Mouse (Mus musculus) liver, postnatal 0 days (tissue): ENCODE results near the gene Hspa5. TPM values are rescaled to one million over a fixed set of nuclear protein-coding genes. Genes with fewer than 3 reads are reported as not detected.
A peak's percentile ranks its signal among the peaks of the same experiment; 100 is the strongest.
"Not testable (repeated sequence)": the region's sequence is repeated elsewhere in the genome, so short reads cannot be mapped to it uniquely, and the experiment has no call there.

ENCODE experiments used
- ATAC-seq: fragments of 200-750 bp; cut with Nextera tagmentation; 2 replicates; pipeline ENCODE4 v1.8.0; 2017; ENCODE audit warnings: mild to moderate bottlenecking, moderate library complexity
- DNase-seq: peaks from one replicate; pipeline ENCODE4 v3.0.0-alpha.2; 2016
- H3K27ac ChIP-seq: fragments of 300-500 bp; sonication (generic); 2 replicates; pipeline ENCODE4 v1.5.1; 2014; ENCODE audit warnings: antibody characterized with exemption, moderate library complexity, mild to moderate bottlenecking, low read depth
- H3K27me3 ChIP-seq: fragments of 300-500 bp; sonication (generic); 2 replicates; pipeline ENCODE4 v1.6.1; 2014; ENCODE audit warnings: low read length, control low read depth, mixed read lengths; ENCODE audit not compliant: insufficient read depth
- H3K36me3 ChIP-seq: fragments of 300-500 bp; sonication (generic); replicated peaks from 2 replicates; pipeline ENCODE4 v1.6.1; 2014; ENCODE audit warnings: mild to moderate bottlenecking, control low read depth, low read length, moderate library complexity, mixed read lengths; ENCODE audit not compliant: insufficient read depth
- H3K4me1 ChIP-seq: fragments of 300-500 bp; sonication (generic); 2 replicates; pipeline ENCODE4 v1.6.1; 2014; ENCODE audit warnings: antibody characterized with exemption, mild to moderate bottlenecking, control low read depth; ENCODE audit not compliant: insufficient read depth
- H3K4me2 ChIP-seq: fragments of 300-500 bp; sonication (generic); 2 replicates; pipeline ENCODE4 v1.6.1; 2014; ENCODE audit warnings: low read depth, mild to moderate bottlenecking, low read length, moderate library complexity, mixed read lengths
- H3K4me3 ChIP-seq: fragments of 300-500 bp; sonication (generic); 2 replicates; pipeline ENCODE4 v1.5.1; 2014; ENCODE audit warnings: low read depth, low read length
- H3K9ac ChIP-seq: fragments of 300-500 bp; sonication (generic); replicated peaks from 2 replicates; pipeline ENCODE4 v1.6.1; 2014; ENCODE audit warnings: mild to moderate bottlenecking, moderate library complexity
- H3K9me3 ChIP-seq: fragments of 300-500 bp; sonication (generic); 2 replicates; pipeline ENCODE4 v1.6.1; 2016; ENCODE audit warnings: mild to moderate bottlenecking, control low read depth, low read length, mixed read lengths
- CTCF ChIP-seq: sonication (generic); IDR thresholded peaks from 2 replicates; pipeline ENCODE4 v1.5.1; 2016; ENCODE audit warnings: antibody characterized with exemption, low read depth
- EP300 ChIP-seq: IDR thresholded peaks from 2 replicates; pipeline ENCODE4 v1.6.1; 2016; ENCODE audit warnings: antibody characterized with exemption, low read depth, mild to moderate bottlenecking
- WGBS: fragments of 180-500 bp; shearing (Covaris S2); extraction: QIAGEN DNeasy Blood & Tissue Kit; methylation state at CpG from one replicate; pipeline ENCODE4 v1.1.7; 2014; ENCODE audit not compliant: insufficient replicate concordance; 5-methylcytosine and 5-hydroxymethylcytosine counted together
- polyA plus RNA-seq: library from polyadenylated mRNA; unstranded; fragments of >200 nt; fragmentation: Nextera tagmentation; extraction: Ambion mirVana; gene quantifications from 2 replicates; pipeline ENCODE4 v1.2.1, GENCODE M21; 2015

Gene Hspa5
- polyA plus RNA-seq, 1 experiment from 2014 or later: 384 TPM

DNA sequence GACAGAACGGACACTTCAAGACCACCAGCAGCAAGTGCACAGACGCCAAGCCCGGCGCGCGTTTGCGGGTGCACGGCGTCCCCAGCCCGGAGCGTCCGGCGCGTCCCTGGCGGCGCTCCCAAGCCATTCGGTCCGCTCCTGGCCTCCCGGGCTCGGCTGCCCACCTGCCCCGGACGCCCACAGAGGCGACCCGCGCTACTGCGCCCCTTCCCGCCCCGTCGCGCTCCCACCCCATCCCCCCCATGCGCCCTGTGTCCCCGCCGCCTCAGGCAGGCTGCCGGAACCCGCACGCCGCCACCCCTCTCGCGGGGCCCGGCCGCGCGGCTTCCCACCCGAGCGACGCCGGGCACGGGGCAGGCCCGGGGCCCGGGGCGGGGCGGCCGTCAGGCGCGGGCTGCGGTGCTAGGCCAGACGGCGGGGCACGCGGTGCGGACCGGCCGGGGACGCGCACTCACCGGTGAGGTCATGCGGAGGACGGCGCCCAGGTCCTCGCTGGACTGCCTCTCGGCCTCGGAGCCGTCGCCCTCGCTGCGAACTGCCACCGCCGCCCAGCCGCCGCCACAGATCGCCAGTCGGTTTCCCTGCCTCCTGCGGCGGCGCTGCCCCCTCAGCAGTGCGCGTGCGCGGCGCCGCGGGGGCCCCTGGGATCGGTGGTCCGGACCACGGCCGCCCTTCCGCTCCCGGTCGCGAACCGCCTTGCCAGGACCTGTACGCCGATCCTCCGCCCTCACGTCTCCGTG lies 17.8 kb upstream of the Hspa5 start:
- peak overlapping the region; percentile 97 for H3K27ac ChIP-seq
- no peak for TF ChIP-seq EP300
- no peak for TF ChIP-seq CTCF
- H3K4me3 ChIP-seq: peak overlapping the region; percentile 81
- DNase-seq (peak; percentile 93), ATAC-seq (peak; percentile 92)
- peaks cover 24% of the 10 kb centered on the region for H3K4me1 ChIP-seq
- H3K36me3 ChIP-seq: no peaks in the 10 kb centered on the region
- H3K9me3 ChIP-seq: no peaks in the 10 kb centered on the region
- under 1% methylated on average over 43 of the region's 106 CpGs for WGBS
- peak overlapping the region; percentile 84 for H3K4me2 ChIP-seq
- H3K27me3 ChIP-seq: no peaks in the 10 kb centered on the region
- peak overlapping the region; percentile 97 for H3K9ac ChIP-seq

DNA sequence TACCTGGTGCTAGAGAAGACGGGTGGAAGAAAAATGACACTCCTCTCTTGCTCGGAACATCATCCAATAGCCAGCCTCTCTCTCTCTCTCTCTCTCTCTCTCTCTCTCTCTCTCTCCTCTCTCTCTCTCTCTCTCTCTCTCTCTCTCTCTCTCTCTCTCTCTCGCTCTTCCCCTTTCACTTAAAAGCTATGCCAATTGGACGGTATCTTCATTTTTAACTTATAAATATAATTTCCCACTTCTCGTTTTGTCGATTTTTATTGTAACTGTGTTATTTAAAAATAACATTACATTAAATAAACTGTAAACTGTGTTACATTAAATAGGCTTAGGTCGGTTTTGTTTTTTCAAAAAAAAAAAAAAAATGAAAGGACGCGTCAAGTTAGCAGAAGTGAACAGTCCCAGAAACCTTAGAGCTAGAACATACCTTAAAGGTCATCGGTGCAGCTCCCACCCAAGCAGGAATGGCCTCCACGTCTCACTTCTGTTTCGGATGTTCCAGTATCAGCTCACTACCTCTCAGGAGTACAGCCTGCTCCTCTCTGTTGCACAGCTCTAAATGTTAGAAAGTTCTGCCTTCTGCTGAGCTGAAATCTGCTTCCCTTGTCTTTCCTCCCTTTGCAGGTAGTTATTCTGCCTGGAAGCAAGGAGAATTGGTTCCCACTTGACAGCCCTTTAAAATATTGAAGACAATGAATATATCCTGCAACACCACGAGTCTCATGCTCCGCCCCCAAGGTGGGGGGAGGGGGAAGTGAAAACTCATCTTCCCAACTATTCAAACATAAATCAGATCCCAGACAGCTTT lies 17.0 kb upstream of the Hspa5 start, which contains the start of gene Gapvd1:
Gapvd1 (minus strand) TSS at position 682 of the 808 bp plus-strand sequence.
- H3K4me3 ChIP-seq: peak within 1 kb of the TSS; percentile 81
- no peaks in the 10 kb centered on the region for H3K9me3 ChIP-seq
- H3K27ac ChIP-seq: peak within 1 kb of the TSS; percentile 97
- peaks cover 20% of the 10 kb centered on the region for H3K4me1 ChIP-seq
- DNase-seq (peak; percentile 62), ATAC-seq (no peak)
- under 1% methylated on average over 14 of the region's 14 CpGs for WGBS
- H3K9ac ChIP-seq: peak within 1 kb of the TSS; percentile 97
- H3K4me2 ChIP-seq: peak within 1 kb of the TSS; percentile 84
- no peaks in the 10 kb centered on the region for H3K27me3 ChIP-seq
- no peaks in the 10 kb centered on the region for H3K36me3 ChIP-seq
- TF ChIP-seq CTCF (no peak), EP300 (no peak)

DNA sequence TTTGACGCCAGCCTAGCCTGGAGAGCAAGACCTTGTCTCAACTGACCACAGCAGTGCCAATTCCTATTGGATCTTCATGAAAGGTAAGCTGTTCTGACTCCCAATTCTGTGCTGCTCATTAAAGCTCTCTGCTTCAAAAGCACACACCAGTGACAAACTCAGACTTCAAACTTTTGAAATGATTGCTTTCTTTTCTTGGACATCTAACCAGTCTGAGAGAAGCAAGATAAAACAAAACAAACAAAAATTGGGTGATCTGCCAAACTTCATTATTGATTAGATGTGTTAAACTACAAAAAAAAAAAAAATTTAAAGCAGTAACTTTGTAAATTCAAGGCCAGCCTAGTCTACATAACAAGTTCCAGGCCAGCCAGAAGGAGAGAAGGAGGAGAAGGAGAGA lies 14.4 kb upstream of the Hspa5 start:
- H3K4me3 ChIP-seq: no peak overlapping the region
- no peaks in the 10 kb centered on the region for H3K9me3 ChIP-seq
- DNase-seq (no peak), ATAC-seq (no peak)
- TF ChIP-seq EP300 (no peak), CTCF (no peak)
- H3K27me3 ChIP-seq: no peaks in the 10 kb centered on the region
- no peaks in the 10 kb centered on the region for H3K36me3 ChIP-seq
- no peak overlapping the region for H3K27ac ChIP-seq
- WGBS: 59% methylated on average over 1 of the region's 1 CpGs
- H3K4me2 ChIP-seq: no peak overlapping the region
- H3K9ac ChIP-seq: no peak overlapping the region
- H3K4me1 ChIP-seq: peaks cover 6% of the 10 kb centered on the region

DNA sequence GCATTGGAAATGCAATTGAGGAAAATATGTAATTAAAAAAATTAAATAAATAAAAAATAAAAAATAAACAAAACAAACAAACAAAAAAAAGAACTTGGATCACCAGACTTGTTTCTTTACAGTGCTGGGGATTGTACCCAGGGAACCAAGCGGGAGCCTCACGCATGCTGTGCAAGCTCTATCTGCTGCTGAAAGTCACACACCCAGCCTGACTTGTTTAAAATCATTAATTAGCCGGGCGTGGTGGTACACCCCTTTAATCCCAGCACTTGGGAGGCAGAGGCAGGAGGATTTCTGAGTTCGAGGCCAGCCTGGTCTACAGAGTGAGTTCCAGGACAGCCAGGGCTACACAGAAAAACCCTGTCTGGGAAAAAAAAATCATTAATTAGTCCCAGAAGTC lies 10.5 kb upstream of the Hspa5 start:
- not testable (repeated sequence) for H3K4me3 ChIP-seq, H3K27ac ChIP-seq, ATAC-seq, H3K9ac ChIP-seq, H3K4me2 ChIP-seq, DNase-seq, H3K36me3 ChIP-seq, H3K9me3 ChIP-seq, H3K27me3 ChIP-seq, H3K4me1 ChIP-seq
- 90% methylated on average over 5 of the region's 5 CpGs for WGBS

DNA sequence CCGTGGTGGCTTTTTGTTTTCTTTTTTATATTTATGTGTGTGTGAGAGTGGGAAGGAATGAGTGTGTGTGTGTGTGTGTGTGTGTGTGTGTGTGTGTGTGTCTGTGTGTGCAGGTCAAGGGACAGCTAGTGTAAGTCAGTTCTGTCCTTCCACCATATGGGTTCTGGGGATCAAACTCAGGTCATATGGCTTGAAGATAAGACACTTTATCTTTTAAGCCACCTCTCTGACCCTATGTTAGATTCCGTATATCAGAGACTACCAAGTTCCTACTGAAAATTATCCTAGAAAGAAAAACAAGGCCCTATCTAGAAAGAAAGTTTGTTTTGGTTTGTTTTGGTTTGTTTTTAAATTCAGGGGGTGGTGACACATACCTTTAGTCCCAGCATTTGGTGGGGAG lies 9.6 kb upstream of the Hspa5 start:
- WGBS: 55% methylated on average over 2 of the region's 2 CpGs
- H3K4me1 ChIP-seq: no peaks in the 10 kb centered on the region
- H3K9ac ChIP-seq: no peak overlapping the region
- TF ChIP-seq CTCF (no peak), EP300 (peak; percentile 96)
- no peak overlapping the region for H3K27ac ChIP-seq
- H3K36me3 ChIP-seq: no peaks in the 10 kb centered on the region
- DNase-seq (no peak), ATAC-seq (peak; percentile 86)
- no peaks in the 10 kb centered on the region for H3K27me3 ChIP-seq
- no peaks in the 10 kb centered on the region for H3K9me3 ChIP-seq
- H3K4me2 ChIP-seq: peak overlapping the region; percentile 6; the same call in 1 of the 2 replicates
- H3K4me3 ChIP-seq: no peak overlapping the region

DNA sequence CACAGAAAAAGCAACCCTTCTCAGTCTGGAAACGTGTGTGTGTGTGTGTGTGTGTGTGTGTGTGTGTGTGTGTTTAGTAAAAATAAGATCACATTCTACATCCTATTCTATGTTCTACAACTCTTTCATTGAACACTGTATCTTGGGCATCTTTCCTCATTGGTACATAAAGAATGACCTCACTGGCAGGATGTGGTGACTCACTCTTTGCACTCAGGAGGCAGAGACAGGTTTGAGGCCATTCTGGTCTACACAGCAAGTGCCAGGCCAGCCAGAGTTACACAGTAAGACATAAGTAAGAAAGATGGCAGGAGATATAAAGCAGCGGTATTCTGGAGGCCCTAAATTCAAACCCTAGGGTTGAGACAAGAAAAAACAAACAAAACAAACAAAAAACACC lies 8.9 kb upstream of the Hspa5 start:
- Histone ChIP-seq H3K27me3 (no peaks in the 10 kb centered on the region), H3K9me3 (no peaks in the 10 kb centered on the region), H3K4me3 (no peak overlapping the region), H3K4me2 (no peak overlapping the region; the same call in 1 of the 2 replicates), H3K36me3 (no peaks in the 10 kb centered on the region), H3K9ac (no peak overlapping the region), H3K4me1 (no peaks in the 10 kb centered on the region), H3K27ac (0 out of 2 replicates have a peak overlapping the region, but pooled peaks have one; percentile 13)
- WGBS: 69% methylated on average over 2 of the region's 2 CpGs
- ATAC-seq: no peak
- TF ChIP-seq CTCF (no peak), EP300 (no peak)
- no peak for DNase-seq
